Mouse (Mus musculus): ENCODE results near the gene Slc6a5. TPM values are rescaled to one million over a fixed set of nuclear protein-coding genes. Genes with fewer than 3 reads are reported as not detected.

Gene Slc6a5
- polyA plus RNA-seq (2014; fragmentation: Illumina TruSeq; extraction: RNeasy Lipid Tissue Mini Kit (QIAGEN cat#74804); ENCODE audit: low read depth, low replicate concordance) = 4.3 TPM

DNA sequence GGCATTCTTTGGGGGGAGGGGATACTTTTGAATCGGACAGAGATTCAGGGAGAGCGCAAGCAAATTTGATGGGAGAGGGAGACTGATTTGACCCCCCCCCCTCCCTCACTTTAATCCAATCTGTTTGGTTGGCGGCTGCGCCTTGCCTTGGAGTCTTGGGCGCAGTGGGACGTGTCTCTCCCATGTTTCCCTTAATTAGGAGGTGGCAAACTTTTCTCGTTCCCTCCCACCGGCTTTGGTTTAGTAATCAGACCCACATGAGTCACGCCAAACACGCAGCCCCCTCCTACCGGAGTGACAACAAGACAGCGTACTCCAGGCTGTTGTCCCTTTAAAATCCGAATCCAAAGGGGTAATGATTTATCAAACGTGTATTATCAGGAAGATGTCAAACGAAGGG is at the start of gene Slc6a5:
Gene Slc6a5, plus strand, starts transcription at position 297 of the 400 bp plus-strand sequence.

DNA sequence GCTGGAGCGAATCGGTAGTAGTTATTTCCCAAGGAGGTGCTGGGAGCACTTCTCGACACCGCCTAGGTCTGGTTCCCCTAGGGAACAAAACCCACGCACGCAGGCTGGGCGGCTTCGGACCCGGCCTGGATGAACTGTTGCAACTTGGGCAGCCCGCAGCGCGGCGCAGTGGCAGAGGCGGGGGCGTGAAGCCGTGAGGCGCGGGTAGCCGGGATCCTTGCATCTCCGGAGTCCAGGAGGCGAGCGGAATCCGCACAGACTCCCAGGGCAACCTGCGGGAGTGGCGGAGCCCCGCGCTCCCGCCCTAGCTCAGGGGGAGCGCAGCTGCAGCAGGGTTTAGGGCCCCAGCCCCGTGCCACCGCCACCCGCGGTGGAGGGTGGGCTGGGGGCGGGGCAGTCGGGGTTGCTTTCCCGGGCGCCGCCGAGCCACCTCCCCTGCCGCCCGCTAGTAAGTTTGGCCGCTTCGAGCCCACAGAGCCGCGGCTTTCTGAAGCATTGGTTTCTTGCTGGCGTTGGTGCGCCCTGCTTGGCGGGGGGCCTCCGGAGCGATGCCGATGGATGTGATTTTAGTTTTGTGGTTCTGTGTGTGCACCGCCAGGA is 65.0 kb downstream of the Slc6a5 start, which contains the start of gene Nell1:
Gene Nell1, plus strand, starts transcription at position 24 of the 600 bp plus-strand sequence.

Other genes with a start within 250 kb of the Slc6a5 start
- 28.1 TPM for gene Htatip2, start 151.0 kb upstream of the Slc6a5 start, polyA plus RNA-seq (2014; fragmentation: Illumina TruSeq; extraction: RNeasy Lipid Tissue Mini Kit (QIAGEN cat#74804); ENCODE audit: low read depth, low replicate concordance)
- 53.4 TPM for gene Prmt3, start 131.8 kb upstream of the Slc6a5 start, polyA plus RNA-seq (2014; fragmentation: Illumina TruSeq; extraction: RNeasy Lipid Tissue Mini Kit (QIAGEN cat#74804); ENCODE audit: low read depth, low replicate concordance)
- gene Nell1, start 64.7 kb downstream of the Slc6a5 start, polyA plus RNA-seq (2014; fragmentation: Illumina TruSeq; extraction: RNeasy Lipid Tissue Mini Kit (QIAGEN cat#74804); ENCODE audit: low read depth, low replicate concordance) = 0.70 TPM